Mouse (Mus musculus): ENCODE data around the gene Srbd1.

- TF ChIP-seq POLR2A (IDR thresholded peaks at IDR 0.05; ENCODE audit: borderline replicate concordance, extremely low read depth, insufficient read depth, insufficient read length, poor library complexity, severe bottlenecking), result no peak
- no peak for TF ChIP-seq CTCF (IDR thresholded peaks at IDR 0.05; ENCODE audit: borderline replicate concordance, extremely low read depth, insufficient read depth, insufficient read length)
Measured at GRCm38 (mm10) chr17:86032113-86032714, 112.8 kb downstream of the Srbd1 start.

Measured in brain, embryonic 14.5 days (tissue).